Mouse (Mus musculus) CH12.LX (cell line): ENCODE measurements at regions not wholly inside any gene's neighbourhood (a gene's known extent, or its start where the extent isn't known, plus 50 kb on each side); places are given as distances from the start of the nearest gene placed in this dataset.

ENCODE experiments used
- DNase-seq: peaks from one replicate; pipeline ENCODE4 v3.0.0-alpha.2; 2013; ENCODE audit errors: extremely low read depth
- H3K27ac ChIP-seq: 2 replicates; pipeline ENCODE4 v1.5.1; 2012; ENCODE audit warnings: low read depth, mild to moderate bottlenecking, control low read depth, moderate library complexity; ENCODE audit not compliant: insufficient read depth
- H3K27me3 ChIP-seq: replicated peaks from 2 replicates; pipeline ENCODE3; 2012; ENCODE audit warnings: inconsistent platforms
- H3K36me3 ChIP-seq, 2 experiments: replicated peaks in 1 of 2; 2 replicates each; pipeline versions ENCODE3 to v1.6.1; 2012; ENCODE audit warnings: inconsistent platforms in 1 of 2, low read length in 1 of 2, mild to moderate bottlenecking in 1 of 2, mixed read lengths in 1 of 2, moderate library complexity in 1 of 2; ENCODE audit not compliant: control insufficient read depth in 1 of 2, insufficient read depth in 1 of 2
- H3K4me1 ChIP-seq, 2 experiments: 2 replicates each; pipeline ENCODE4 v1.6.1; 2012; ENCODE audit warnings: inconsistent platforms in 1 of 2, moderate library complexity in 1 of 2; ENCODE audit not compliant: insufficient read depth in 2 of 2, control insufficient read depth in 1 of 2
- H3K4me2 ChIP-seq: 2 replicates; pipeline ENCODE4 v1.6.1; 2012; ENCODE audit warnings: low read depth, mild to moderate bottlenecking, control low read depth; ENCODE audit not compliant: poor library complexity, insufficient read depth, severe bottlenecking
- H3K4me3 ChIP-seq, 3 experiments: fragments of 150-350 bp in 1 of 3; sonication (generic) in 1 of 3; replicated peaks in 1 of 3; 2 replicates each; pipeline versions ENCODE3 to v1.5.1; 2011 to 2012; ENCODE audit warnings: low read depth in 2 of 3, low read length in 2 of 3, mild to moderate bottlenecking in 2 of 3, moderate library complexity in 2 of 3, control low read depth in 1 of 3, improper control_type of control experiment in 1 of 3, inconsistent platforms in 1 of 3, mixed read lengths in 1 of 3; ENCODE audit not compliant: poor library complexity in 1 of 3
- H3K79me2 ChIP-seq: replicated peaks from 2 replicates; pipeline ENCODE4 v1.6.1; 2012; ENCODE audit warnings: mild to moderate bottlenecking, moderate library complexity; ENCODE audit not compliant: control insufficient read depth, poor library complexity, insufficient read depth, severe bottlenecking; ENCODE audit errors: extremely low read depth
- H3K9ac ChIP-seq: 2 replicates; pipeline ENCODE4 v1.6.1; 2012; ENCODE audit warnings: low read depth, mild to moderate bottlenecking, control low read depth, moderate library complexity; ENCODE audit not compliant: insufficient read depth
- H3K9me3 ChIP-seq: replicated peaks from 2 replicates; pipeline ENCODE3; 2012; ENCODE audit warnings: low read length, inconsistent platforms, mixed read lengths
- CHD1 ChIP-seq: IDR thresholded peaks from 2 replicates; pipeline ENCODE4 v1.6.1; 2012; ENCODE audit warnings: low read depth, low read length, improper control_type of control experiment, inconsistent platforms
- CHD2 ChIP-seq: IDR thresholded peaks from 2 replicates; pipeline ENCODE4 v1.6.1; 2011; ENCODE audit warnings: low read length, improper control_type of control experiment
- CTCF ChIP-seq, 2 experiments: IDR thresholded peaks in 1 of 2; conservative IDR thresholded peaks in 1 of 2; 2 replicates each; pipeline ENCODE4 v1.5.1; 2011 to 2012; ENCODE audit warnings: low read depth in 2 of 2, low read length in 2 of 2, improper control_type of control experiment in 1 of 2, inconsistent platforms in 1 of 2, mild to moderate bottlenecking in 1 of 2, moderate library complexity in 1 of 2
- ELF1 ChIP-seq: IDR thresholded peaks from 2 replicates; pipeline ENCODE4 v1.6.1; 2014; ENCODE audit warnings: low read depth, mild to moderate bottlenecking, inconsistent platforms, low read length, improper control_type of control experiment
- HCFC1 ChIP-seq: IDR thresholded peaks from 2 replicates; pipeline ENCODE4 v1.6.1; 2012; ENCODE audit warnings: low read depth, mild to moderate bottlenecking, inconsistent platforms, low read length, improper control_type of control experiment
- IRF4 ChIP-seq: IDR thresholded peaks from 2 replicates; pipeline ENCODE4 v1.6.1; 2014; ENCODE audit warnings: low read depth, mild to moderate bottlenecking, inconsistent platforms, low read length, improper control_type of control experiment
- JUN ChIP-seq: IDR thresholded peaks from 2 replicates; pipeline ENCODE4 v1.6.1; 2011; ENCODE audit warnings: low read depth, mild to moderate bottlenecking, low read length, improper control_type of control experiment, moderate library complexity; ENCODE audit not compliant: insufficient read depth
- JUND ChIP-seq: conservative IDR thresholded peaks from 2 replicates; pipeline ENCODE4 v1.6.1; 2011; ENCODE audit warnings: low read depth, low read length, improper control_type of control experiment
- KAT2A ChIP-seq: IDR thresholded peaks from 2 replicates; pipeline ENCODE4 v1.6.1; 2012; ENCODE audit warnings: low read length, improper control_type of control experiment, inconsistent platforms; ENCODE audit not compliant: insufficient replicate concordance
- MAFK ChIP-seq: IDR thresholded peaks from 2 replicates; pipeline ENCODE4 v1.6.1; 2011; ENCODE audit warnings: low read length, improper control_type of control experiment; ENCODE audit not compliant: insufficient replicate concordance
- MAX ChIP-seq: IDR thresholded peaks from 2 replicates; pipeline ENCODE4 v1.6.1; 2011; ENCODE audit warnings: low read length, improper control_type of control experiment
- MEF2A ChIP-seq: IDR thresholded peaks from 2 replicates; pipeline ENCODE4 v1.6.1; 2014; ENCODE audit warnings: low read depth, mild to moderate bottlenecking, inconsistent platforms, low read length, improper control_type of control experiment, borderline replicate concordance
- MXI1 ChIP-seq: IDR thresholded peaks from 2 replicates; pipeline ENCODE4 v1.6.1; 2011; ENCODE audit warnings: mild to moderate bottlenecking, low read depth, low read length, improper control_type of control experiment
- MYC ChIP-seq: IDR thresholded peaks from 2 replicates; pipeline ENCODE4 v1.6.1; 2011; ENCODE audit warnings: low read depth, mild to moderate bottlenecking, improper control_type of control experiment, low read length
- NELFE ChIP-seq: IDR thresholded peaks from 2 replicates; pipeline ENCODE4 v1.6.1; 2011; ENCODE audit warnings: low read depth, low read length, improper control_type of control experiment
- PAX5 ChIP-seq: IDR thresholded peaks from 2 replicates; pipeline ENCODE4 v1.6.1; 2012; ENCODE audit warnings: low read length, inconsistent platforms, mixed read lengths
- POLR2A ChIP-seq: IDR thresholded peaks from 2 replicates; pipeline ENCODE4 v1.6.1; 2011; ENCODE audit warnings: low read depth, mild to moderate bottlenecking, improper control_type of control experiment, low read length
- RCOR1 ChIP-seq: conservative IDR thresholded peaks from 2 replicates; pipeline ENCODE4 v1.6.1; 2012; ENCODE audit warnings: low read depth, mild to moderate bottlenecking, inconsistent platforms, low read length, improper control_type of control experiment
- SMC3 ChIP-seq: IDR thresholded peaks from 2 replicates; pipeline ENCODE4 v1.6.1; 2011; ENCODE audit warnings: low read depth, low read length, improper control_type of control experiment
- UBTF ChIP-seq: IDR thresholded peaks from 2 replicates; pipeline ENCODE4 v1.6.1; 2012; ENCODE audit warnings: low read depth, mild to moderate bottlenecking, inconsistent platforms, low read length, improper control_type of control experiment, moderate library complexity
- USF1 ChIP-seq: IDR thresholded peaks from 2 replicates; pipeline ENCODE4 v1.6.1; 2014; ENCODE audit warnings: low read depth, mild to moderate bottlenecking, inconsistent platforms, low read length, improper control_type of control experiment
- USF2 ChIP-seq: conservative IDR thresholded peaks from 2 replicates; pipeline ENCODE4 v1.6.1; 2011; ENCODE audit warnings: low read depth, low read length, improper control_type of control experiment
- ZKSCAN1 ChIP-seq: IDR thresholded peaks from 2 replicates; pipeline ENCODE4 v1.6.1; 2012; ENCODE audit warnings: low read depth, inconsistent platforms, low read length, improper control_type of control experiment, borderline replicate concordance
- dilution Hi-C: fragments of 300-500 bp; cut with MboI; formaldehyde crosslinking; loops from 2 replicates; pipeline ENCODE4 v1.14.3; 2020; ENCODE audit warnings: low sequenced_read_pairs; ENCODE audit not compliant: extremely low pct_unique_long_range_greater_than_20kb, extremely low pct_ligation_motif_present
- in situ Hi-C: fragments of 300-500 bp; cut with MboI; formaldehyde crosslinking; loops from 3 replicates; pipeline ENCODE4 v1.14.3; 2019; ENCODE audit warnings: low sequenced_read_pairs, low pct_ligation_motif_present, low pct_unique_long_range_greater_than_20kb, mixed read lengths

DNA sequence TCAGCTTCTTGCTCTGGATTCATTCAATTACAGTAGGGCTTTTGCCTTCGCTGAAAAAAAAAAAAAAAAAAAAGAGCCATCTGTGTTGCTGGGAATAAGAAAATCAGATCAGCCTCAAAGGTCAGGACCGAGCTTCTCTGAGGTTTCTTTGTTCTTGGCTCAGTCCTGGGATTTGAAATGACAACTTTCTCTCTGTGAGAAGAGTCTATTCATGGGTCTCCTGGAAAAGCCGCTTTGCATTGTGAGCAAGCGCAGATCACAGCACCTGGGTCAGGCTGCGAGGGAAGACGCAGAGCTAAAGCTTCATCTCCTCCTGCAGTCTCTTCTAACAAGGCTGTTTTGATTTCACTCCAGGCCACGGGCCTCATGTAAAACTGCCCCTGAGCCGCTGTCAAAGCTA lies 125.0 kb upstream of the Mb21d2 start:
- Histone ChIP-seq H3K4me2 (no peak overlapping the region), H3K4me1 (no peaks in the 10 kb centered on the region), H3K4me3 (no peak overlapping the region), H3K36me3 (no peaks in the 10 kb centered on the region), H3K79me2 (no peaks in the 10 kb centered on the region), H3K27ac (no peak overlapping the region), H3K27me3 (no peaks in the 10 kb centered on the region), H3K9me3 (peaks cover 52% of the 10 kb centered on the region), H3K9ac (no peak overlapping the region)
- dilution Hi-C loops (no loop called here), in situ Hi-C loops (no loop called here)
- DNase-seq = no peak
- TF ChIP-seq JUN (no peak), MYC (no peak), ZKSCAN1 (no peak), JUND (no peak), UBTF (no peak), SMC3 (no peak), MXI1 (no peak), USF2 (no peak), MAX (no peak), USF1 (no peak), NELFE (no peak), MAFK (no peak), CHD1 (no peak), ELF1 (no peak), MEF2A (no peak), RCOR1 (no peak), IRF4 (no peak), PAX5 (no peak), CTCF (conservative IDR thresholded peaks at IDR 0.05 in 1 of 2, IDR thresholded peaks at IDR 0.05 in 1 of 2; ENCODE audit: low read depth in 2 of 2, low read length in 2 of 2) (no peak), KAT2A (no peak)

DNA sequence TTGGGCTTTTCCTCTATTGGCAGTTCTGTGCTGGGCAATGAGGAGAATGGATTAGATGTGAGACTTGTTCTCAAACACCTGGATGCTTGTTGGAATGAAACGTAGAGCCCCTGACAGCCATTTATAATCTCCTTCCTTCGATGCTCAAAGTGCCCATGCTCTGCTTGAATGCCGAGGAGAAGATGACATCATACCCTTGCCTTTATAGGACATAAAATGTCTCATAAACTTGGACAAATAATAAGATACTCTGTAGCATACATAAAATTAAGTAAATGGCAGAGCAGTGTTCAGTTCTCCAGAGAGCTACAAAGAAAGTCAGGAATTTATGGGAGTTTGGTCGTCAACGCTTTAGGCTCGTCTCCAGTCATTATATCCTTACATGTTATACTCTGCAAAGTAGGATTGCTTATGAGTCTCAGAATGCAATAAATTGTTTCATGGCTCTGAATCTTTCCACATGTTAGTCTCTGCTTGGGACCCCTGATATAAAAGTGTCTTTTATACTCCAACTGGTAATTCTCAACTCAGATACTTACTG lies 117.0 kb upstream of the Mb21d2 start:
- in situ Hi-C loops = no loop called here
- H3K36me3 ChIP-seq = no peaks in the 10 kb centered on the region
- dilution Hi-C loops = no loop called here

More for the DNA sequence above, 117.0 kb upstream of the Mb21d2 start:
- no peak overlapping the region for H3K9ac ChIP-seq
- H3K4me1 ChIP-seq = no peaks in the 10 kb centered on the region
- H3K4me2 ChIP-seq = no peak overlapping the region
- no peaks in the 10 kb centered on the region for H3K27me3 ChIP-seq
- H3K27ac ChIP-seq = no peak overlapping the region
- DNase-seq = no peak
- TF ChIP-seq JUND (no peak), IRF4 (no peak), CHD2 (no peak), MEF2A (no peak), HCFC1 (no peak), USF1 (no peak), CTCF (conservative IDR thresholded peaks at IDR 0.05 in 1 of 2, IDR thresholded peaks at IDR 0.05 in 1 of 2; ENCODE audit: low read depth in 2 of 2, low read length in 2 of 2) (no peak), USF2 (no peak), MYC (no peak), UBTF (no peak), POLR2A (no peak), MAX (no peak)
- TF ChIP-seq, all 38 proteins: peak for 0
- Histone ChIP-seq H3K9me3 (peaks cover 74% of the 10 kb centered on the region), H3K4me3 (no peak overlapping the region), H3K79me2 (no peaks in the 10 kb centered on the region)
